Mouse (Mus musculus): ENCODE measurements around the gene Ndufa7. TPM values are rescaled to one million over a fixed set of nuclear protein-coding genes. Genes with fewer than 3 reads are reported as not detected.
"Not testable (repeated sequence)": the region's sequence is repeated elsewhere in the genome, so short reads cannot be mapped to it uniquely, and the experiment has no call there.

The Ndufa7 gene
- polyA plus RNA-seq, 1 experiment from 2014 or later = 518 TPM

GRCm38 (mm10) chr17:33851331-33851730 is 27.0 kb downstream of the Ndufa7 start:
- Histone ChIP-seq H3K4me3 (no peak overlapping the region), H3K4me1 (no peaks in the 10 kb centered on the region), H3K36me3 (peaks cover 40% of the 10 kb centered on the region), H3K27me3 (ENCODE audit: low read depth, poor library complexity, severe bottlenecking) (no peaks in the 10 kb centered on the region), H3K9me3 (replicated peaks) (no peaks in the 10 kb centered on the region), H3K27ac (replicated peaks) (no peak overlapping the region)
- DNase-seq (ENCODE audit: low spot score) = no peak
- 76% methylated on average over 1 of the region's 1 CpGs for whole genome bisulfite sequencing

GRCm38 (mm10) chr17:33857816-33858215 is 33.4 kb downstream of the Ndufa7 start:
- Histone ChIP-seq H3K4me3 (no peak overlapping the region), H3K4me1 (no peaks in the 10 kb centered on the region), H3K9me3 (replicated peaks) (peaks cover 11% of the 10 kb centered on the region; the same call in 1 of the 2 replicates), H3K36me3 (no peaks in the 10 kb centered on the region), H3K27ac (replicated peaks) (no peak overlapping the region), H3K27me3 (ENCODE audit: low read depth, poor library complexity, severe bottlenecking) (no peaks in the 10 kb centered on the region)
- 77% methylated on average over 4 of the region's 4 CpGs for WGBS
- no peak for DNase-seq (ENCODE audit: low spot score)

GRCm38 (mm10) chr17:33865330-33866030 is 41.1 kb downstream of the Ndufa7 start:
- H3K27me3 ChIP-seq (ENCODE audit: low read depth, poor library complexity, severe bottlenecking) = no peaks in the 10 kb centered on the region
- WGBS = 48% methylated on average over 9 of the region's 9 CpGs
- DNase-seq (ENCODE audit: low spot score) = peak; percentile 26
- H3K9me3 ChIP-seq (replicated peaks) = no peaks in the 10 kb centered on the region
- no peak overlapping the region for H3K4me3 ChIP-seq
- no peak overlapping the region for H3K27ac ChIP-seq (replicated peaks)
- peaks cover 13% of the 10 kb centered on the region; the same call in 1 of the 2 replicates for H3K4me1 ChIP-seq
- H3K36me3 ChIP-seq = no peaks in the 10 kb centered on the region

DNA sequence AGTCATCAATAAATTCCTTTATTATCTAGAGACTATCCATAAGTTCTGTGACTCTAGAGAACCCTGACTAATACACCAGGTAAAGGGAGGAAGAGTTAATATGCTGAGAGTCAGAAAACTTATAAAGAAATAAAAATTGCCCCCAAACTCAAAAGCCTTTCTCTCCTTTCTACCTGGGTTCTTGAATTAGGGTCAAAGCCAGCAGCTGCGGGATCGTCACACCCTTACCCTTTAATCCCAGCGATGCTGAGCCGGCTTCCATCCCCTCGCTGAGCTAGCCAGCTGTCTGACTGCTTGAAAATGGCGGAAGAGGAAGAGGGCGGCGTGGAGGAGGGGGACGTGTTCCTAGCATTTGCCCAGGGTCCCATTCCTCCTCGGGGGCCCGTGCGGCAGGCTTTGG is 49.2 kb downstream of the Ndufa7 start, which contains the start of gene Gm7029:
Gene Gm7029 (plus strand): TSS at position 301 of the 400 bp plus-strand sequence.
- DNase-seq (ENCODE audit: low spot score); H3K4me1 ChIP-seq; H3K27ac ChIP-seq (replicated peaks); H3K4me3 ChIP-seq; H3K9me3 ChIP-seq (replicated peaks); H3K27me3 ChIP-seq (ENCODE audit: low read depth, poor library complexity, severe bottlenecking): not testable (repeated sequence)
- WGBS = 91% methylated on average over 4 of the region's 12 CpGs
- H3K36me3 ChIP-seq = peaks cover 35% of the 10 kb centered on the region

- Histone ChIP-seq H3K27me3 (ENCODE audit: low read depth, poor library complexity, severe bottlenecking) (no peaks in the 10 kb centered on the region), H3K36me3 (peaks cover 44% of the 10 kb centered on the region), H3K9me3 (replicated peaks) (no peaks in the 10 kb centered on the region), H3K4me3 (no peak overlapping the region), H3K27ac (replicated peaks) (no peak overlapping the region), H3K4me1 (no peaks in the 10 kb centered on the region)
- WGBS = 90% methylated on average over 11 of the region's 11 CpGs
- DNase-seq (ENCODE audit: low spot score) = no peak
Measured at GRCm38 (mm10) chr17:33874411-33874810, 50.0 kb downstream of the Ndufa7 start.

DNA sequence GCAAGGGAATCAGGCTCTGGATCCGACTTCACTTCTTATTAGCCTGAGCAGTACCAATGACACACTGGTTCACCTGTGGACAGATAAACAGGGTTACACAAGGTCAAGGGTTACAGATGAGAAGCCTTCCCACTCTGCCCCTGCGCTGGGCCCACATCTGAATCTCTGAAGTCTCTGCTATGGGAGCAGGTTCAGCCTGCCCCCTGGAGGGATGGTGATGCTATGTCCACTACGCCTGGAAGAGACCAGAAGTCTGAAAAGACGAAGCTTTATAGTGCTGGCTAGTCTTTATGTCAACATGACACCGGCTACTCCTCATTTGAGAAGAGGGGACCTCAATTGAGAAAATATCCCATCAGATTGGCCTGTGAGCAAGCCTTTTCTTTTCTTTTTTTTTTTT is 51.4 kb downstream of the Ndufa7 start:
- not testable (repeated sequence) for DNase-seq (ENCODE audit: low spot score); H3K9me3 ChIP-seq (replicated peaks); H3K27ac ChIP-seq (replicated peaks); H3K4me3 ChIP-seq; H3K27me3 ChIP-seq (ENCODE audit: low read depth, poor library complexity, severe bottlenecking); H3K4me1 ChIP-seq
- 83% methylated on average over 5 of the region's 5 CpGs for WGBS
- H3K36me3 ChIP-seq = peaks cover 56% of the 10 kb centered on the region

DNA sequence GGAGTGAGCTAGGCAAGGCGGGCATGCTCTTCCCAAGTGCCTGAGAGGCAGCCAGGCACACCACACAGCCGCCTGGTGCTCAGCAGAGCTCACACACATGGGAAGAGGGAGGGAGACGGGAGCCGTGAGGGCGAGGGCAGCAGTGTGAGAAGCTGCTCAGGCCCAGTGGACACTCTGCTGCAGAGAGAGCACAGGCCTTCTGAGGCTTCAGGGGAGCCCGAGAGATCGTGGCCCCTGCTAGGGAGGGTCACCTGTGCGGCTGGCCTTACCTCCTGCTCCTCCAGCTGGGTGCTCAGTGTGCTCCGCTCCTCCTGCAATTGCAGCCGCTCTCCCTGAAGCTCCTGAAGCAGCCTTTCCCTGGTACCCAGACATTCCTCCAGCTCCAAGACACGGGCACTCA is 59.9 kb downstream of the Ndufa7 start:
- not testable (repeated sequence) for H3K27ac ChIP-seq (replicated peaks); H3K9me3 ChIP-seq (replicated peaks); H3K4me3 ChIP-seq; H3K27me3 ChIP-seq (ENCODE audit: low read depth, poor library complexity, severe bottlenecking); DNase-seq (ENCODE audit: low spot score)
- Histone ChIP-seq H3K36me3 (peaks cover 80% of the 10 kb centered on the region), H3K4me1 (peaks cover 17% of the 10 kb centered on the region)
- WGBS = 95% methylated on average over 10 of the region's 11 CpGs

DNA sequence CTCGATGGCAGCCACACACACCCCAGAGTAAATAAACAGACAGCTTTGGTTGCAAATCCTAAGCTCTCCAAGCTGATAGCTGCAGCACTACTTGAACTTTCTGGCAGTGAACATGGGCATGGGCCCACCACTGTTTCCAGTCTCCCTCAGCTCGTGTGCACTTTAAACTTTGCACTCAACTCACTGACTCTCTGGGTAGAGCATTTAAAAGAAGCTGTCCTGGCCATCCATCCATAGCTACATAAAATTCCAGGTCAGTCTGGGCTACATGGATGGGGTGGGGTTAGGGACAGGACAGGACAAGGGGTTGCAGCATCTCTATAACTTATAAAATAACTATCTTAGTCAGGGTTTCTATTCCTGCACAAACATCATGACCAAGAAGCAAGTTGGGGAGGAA is 63.4 kb downstream of the Ndufa7 start:
- Histone ChIP-seq H3K36me3 (peaks cover 48% of the 10 kb centered on the region), H3K4me1 (peaks cover 19% of the 10 kb centered on the region), H3K4me3 (peak overlapping the region; percentile 78; the same call in 1 of the 2 replicates)
- H3K27ac ChIP-seq (replicated peaks); H3K27me3 ChIP-seq (ENCODE audit: low read depth, poor library complexity, severe bottlenecking); H3K9me3 ChIP-seq (replicated peaks); DNase-seq (ENCODE audit: low spot score): not testable (repeated sequence)
- 83% methylated on average over 2 of the region's 2 CpGs for WGBS

Small RNA genes within 50 kb of the gene (microRNA-seq; reads per million reads assigned to microRNA genes)
- not detected for gene Gm27740

Other genes with a start within 250 kb of the Ndufa7 start
- gene Zfp414, start 195.5 kb upstream of the Ndufa7 start, polyA plus RNA-seq (2016; fragmentation: Nextera tagmentation; extraction: Ambion mirVana) = 54.3 and 67.0 TPM in 2 replicates
- gene Pram1, start 186.5 kb upstream of the Ndufa7 start, polyA plus RNA-seq (2016; fragmentation: Nextera tagmentation; extraction: Ambion mirVana) = 0.22 and 0.30 TPM in 2 replicates
- 511 and 521 TPM in 2 replicates for gene Hnrnpm, start 137.7 kb upstream of the Ndufa7 start, polyA plus RNA-seq (2016; fragmentation: Nextera tagmentation; extraction: Ambion mirVana)
- gene March2, start 105.9 kb upstream of the Ndufa7 start, polyA plus RNA-seq (2016; fragmentation: Nextera tagmentation; extraction: Ambion mirVana) = 35.5 and 39.5 TPM in 2 replicates
- 363 and 422 TPM in 2 replicates for gene Rab11b, start 64.0 kb upstream of the Ndufa7 start, polyA plus RNA-seq (2016; fragmentation: Nextera tagmentation; extraction: Ambion mirVana)
- 17.7 and 20.7 TPM in 2 replicates for gene Angptl4, start 42.7 kb upstream of the Ndufa7 start, polyA plus RNA-seq (2016; fragmentation: Nextera tagmentation; extraction: Ambion mirVana)
- 24.6 and 29.4 TPM in 2 replicates for gene Kank3, start 14.1 kb upstream of the Ndufa7 start, polyA plus RNA-seq (2016; fragmentation: Nextera tagmentation; extraction: Ambion mirVana)
- 699 and 827 TPM in 2 replicates for gene Rps28, start within 50 bp of the Ndufa7 start, polyA plus RNA-seq (2016; fragmentation: Nextera tagmentation; extraction: Ambion mirVana)
- gene Cd320, start 18.5 kb downstream of the Ndufa7 start, polyA plus RNA-seq (2016; fragmentation: Nextera tagmentation; extraction: Ambion mirVana) = 82.0 and 82.4 TPM in 2 replicates
- gene Gm7029, start 49.3 kb downstream of the Ndufa7 start, polyA plus RNA-seq (2016; fragmentation: Nextera tagmentation; extraction: Ambion mirVana) = not detected in 2 replicates
- gene Kifc1, start 66.1 kb downstream of the Ndufa7 start, polyA plus RNA-seq (2016; fragmentation: Nextera tagmentation; extraction: Ambion mirVana) = 7.8 and 9.4 TPM in 2 replicates
- 0.30 TPM in 1 of 2 replicates, not detected in the other for gene Platr17, start 80.6 kb downstream of the Ndufa7 start, polyA plus RNA-seq (2016; fragmentation: Nextera tagmentation; extraction: Ambion mirVana)
- 77.5 and 82.6 TPM in 2 replicates for gene Daxx, start 84.8 kb downstream of the Ndufa7 start, polyA plus RNA-seq (2016; fragmentation: Nextera tagmentation; extraction: Ambion mirVana)
- 14.9 and 17.3 TPM in 2 replicates for gene Tapbp, start 91.3 kb downstream of the Ndufa7 start, polyA plus RNA-seq (2016; fragmentation: Nextera tagmentation; extraction: Ambion mirVana)
- gene Zbtb22, start 91.3 kb downstream of the Ndufa7 start, polyA plus RNA-seq (2016; fragmentation: Nextera tagmentation; extraction: Ambion mirVana) = 23.5 and 24.1 TPM in 2 replicates
- gene Rgl2, start 105.0 kb downstream of the Ndufa7 start, polyA plus RNA-seq (2016; fragmentation: Nextera tagmentation; extraction: Ambion mirVana) = 43.1 and 46.9 TPM in 2 replicates
- 214 and 240 TPM in 2 replicates for gene Pfdn6, start 115.8 kb downstream of the Ndufa7 start, polyA plus RNA-seq (2016; fragmentation: Nextera tagmentation; extraction: Ambion mirVana)
- gene Wdr46, start 116.1 kb downstream of the Ndufa7 start, polyA plus RNA-seq (2016; fragmentation: Nextera tagmentation; extraction: Ambion mirVana) = 47.8 and 52.5 TPM in 2 replicates
- gene B3galt4, start 126.9 kb downstream of the Ndufa7 start, polyA plus RNA-seq (2016; fragmentation: Nextera tagmentation; extraction: Ambion mirVana) = 4.1 and 6.4 TPM in 2 replicates
- 53.5 and 61.0 TPM in 2 replicates for gene Vps52, start 131.2 kb downstream of the Ndufa7 start, polyA plus RNA-seq (2016; fragmentation: Nextera tagmentation; extraction: Ambion mirVana)
- 1,339 and 1,576 TPM in 2 replicates for gene Rps18, start 131.4 kb downstream of the Ndufa7 start, polyA plus RNA-seq (2016; fragmentation: Nextera tagmentation; extraction: Ambion mirVana)
- gene H2-K1, start 175.8 kb downstream of the Ndufa7 start, polyA plus RNA-seq (2016; fragmentation: Nextera tagmentation; extraction: Ambion mirVana) = 45.7 and 50.3 TPM in 2 replicates
- 13.8 and 15.3 TPM in 2 replicates for gene Ring1, start 200.1 kb downstream of the Ndufa7 start, polyA plus RNA-seq (2016; fragmentation: Nextera tagmentation; extraction: Ambion mirVana)
- gene H2-Ke6, start 203.5 kb downstream of the Ndufa7 start, polyA plus RNA-seq (2016; fragmentation: Nextera tagmentation; extraction: Ambion mirVana) = 120 and 128 TPM in 2 replicates
- 221 and 227 TPM in 2 replicates for gene Slc39a7, start 207.1 kb downstream of the Ndufa7 start, polyA plus RNA-seq (2016; fragmentation: Nextera tagmentation; extraction: Ambion mirVana)
- gene Rxrb, start 207.2 kb downstream of the Ndufa7 start, polyA plus RNA-seq (2016; fragmentation: Nextera tagmentation; extraction: Ambion mirVana) = 54.0 and 56.9 TPM in 2 replicates
- 0.92 and 1.1 TPM in 2 replicates for gene Col11a2, start 214.9 kb downstream of the Ndufa7 start, polyA plus RNA-seq (2016; fragmentation: Nextera tagmentation; extraction: Ambion mirVana)

Data from midbrain, embryonic 10.5 days (tissue).